Mouse (Mus musculus) ES-Bruce4 (cell line): ENCODE data around the gene Supt20.

Experiments
- CTCF ChIP-seq: IDR thresholded peaks from one replicate; pipeline ENCODE4 v1.8.1; 2011; ENCODE audit warnings: low read depth, low read length
- EP300 ChIP-seq: IDR thresholded peaks from 2 replicates; pipeline ENCODE4 v1.6.1; 2011; ENCODE audit warnings: low read depth, low read length; ENCODE audit not compliant: insufficient read depth
- POLR2A ChIP-seq: IDR thresholded peaks from one replicate; pipeline ENCODE4 v1.8.1; 2011; ENCODE audit warnings: low read length; ENCODE audit not compliant: insufficient read depth

DNA sequence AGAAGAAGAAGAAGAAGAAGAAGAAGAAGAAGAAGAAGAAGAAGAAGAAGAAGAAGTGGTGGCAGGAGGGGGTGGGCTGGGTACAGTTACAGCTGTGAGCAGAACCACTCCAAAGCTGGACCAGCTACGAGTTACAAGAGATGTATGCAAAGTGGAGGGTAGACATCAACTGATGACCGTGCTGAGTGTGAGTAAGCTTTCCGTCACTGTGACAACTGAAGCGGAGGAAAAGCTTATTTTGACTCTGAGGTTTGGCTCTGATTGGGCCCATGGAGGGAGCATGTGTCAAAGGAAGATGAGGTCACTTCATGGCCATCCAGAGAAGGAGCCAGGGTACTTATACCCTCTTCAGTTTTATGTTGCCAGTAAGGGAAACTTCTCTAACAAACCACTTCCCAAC is 60.8 kb downstream of the Supt20 start:
- TF ChIP-seq POLR2A = no peak
- TF ChIP-seq CTCF = no peak
- no peak for TF ChIP-seq EP300
